Mouse (Mus musculus) forebrain, embryonic 14.5 days (tissue): Measurements from ENCODE around the gene Ttc21a. TPM values are rescaled to one million over a fixed set of nuclear protein-coding genes. Genes with fewer than 3 reads are reported as not detected.

ENCODE experiments used
- ATAC-seq: fragments of 200-750 bp; cut with Nextera tagmentation; 2 replicates; pipeline ENCODE4 v1.8.0; 2017; ENCODE audit warnings: mild to moderate bottlenecking, moderate library complexity
- DNase-seq: peaks from one replicate; pipeline ENCODE4 v3.0.0-alpha.2; 2015; ENCODE audit warnings: low spot score
- H3K27ac ChIP-seq: fragments of 300-500 bp; sonication (generic); 2 replicates; pipeline ENCODE4 v1.5.1; 2014; ENCODE audit warnings: low read depth, mild to moderate bottlenecking, control low read depth, low read length, moderate library complexity
- H3K27me3 ChIP-seq: fragments of 300-500 bp; sonication (generic); replicated peaks from 2 replicates; pipeline ENCODE4 v1.6.1; 2014; ENCODE audit warnings: low read length, control low read depth, mixed read lengths; ENCODE audit not compliant: control insufficient read depth, insufficient read depth
- H3K36me3 ChIP-seq: fragments of 300-500 bp; sonication (generic); 2 replicates; pipeline ENCODE4 v1.6.1; 2014; ENCODE audit warnings: low read length, control low read depth; ENCODE audit not compliant: control insufficient read depth, insufficient read depth
- H3K4me1 ChIP-seq: fragments of 300-500 bp; sonication (generic); 2 replicates; pipeline ENCODE4 v1.6.1; 2014; ENCODE audit warnings: antibody characterized with exemption, low read length, control low read depth; ENCODE audit not compliant: control insufficient read depth, insufficient read depth
- H3K4me2 ChIP-seq: fragments of 300-500 bp; sonication (generic); 2 replicates; pipeline ENCODE4 v1.6.1; 2014; ENCODE audit warnings: mild to moderate bottlenecking, control low read depth, low read length
- H3K4me3 ChIP-seq: fragments of 300-500 bp; sonication (generic); 2 replicates; pipeline ENCODE4 v1.5.1; 2014; ENCODE audit warnings: low read depth, low read length, control low read depth
- H3K9ac ChIP-seq: fragments of 300-500 bp; sonication (generic); 2 replicates; pipeline ENCODE4 v1.6.1; 2014; ENCODE audit warnings: mild to moderate bottlenecking, low read length, control low read depth, moderate library complexity
- H3K9me3 ChIP-seq: fragments of 300-500 bp; sonication (generic); replicated peaks from 2 replicates; pipeline ENCODE4 v1.6.1; 2016; ENCODE audit warnings: low read length, control low read depth, mixed read lengths; ENCODE audit not compliant: control insufficient read depth
- WGBS: fragments of 180-500 bp; shearing (Covaris S2); extraction: QIAGEN DNeasy Blood & Tissue Kit; methylation state at CpG from one replicate; pipeline ENCODE4 v1.1.7; 2014; 5-methylcytosine and 5-hydroxymethylcytosine counted together
- polyA plus RNA-seq: library from polyadenylated mRNA; unstranded; fragments of >200 nt; fragmentation: Nextera tagmentation; extraction: Ambion mirVana; gene quantifications from 2 replicates; pipeline ENCODE4 v1.2.1, GENCODE M21; 2014

Ttc21a gene
- polyA plus RNA-seq, 1 experiment from 2014 or later = 0.29 TPM

DNA sequence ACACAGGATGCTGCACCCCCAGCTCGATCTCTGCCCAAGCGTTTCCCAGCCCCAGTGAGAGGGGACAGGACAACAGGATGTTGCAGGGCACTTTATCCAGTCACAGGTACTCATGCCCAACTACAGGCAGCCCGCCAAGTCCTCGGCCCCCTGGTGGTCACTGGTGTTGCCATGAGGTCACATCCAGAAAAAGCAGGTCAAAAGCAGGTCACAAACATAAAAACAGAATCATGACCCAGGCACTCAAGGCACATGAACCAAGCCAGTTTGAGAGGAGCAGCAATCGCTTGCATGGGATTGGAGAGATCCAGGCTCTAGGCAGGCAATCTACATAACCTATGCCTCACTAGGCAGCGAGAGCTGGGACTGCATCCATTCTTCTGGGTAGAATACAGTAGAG lies 32.8 kb downstream of the Ttc21a start:
- no peak overlapping the region for H3K4me3 ChIP-seq
- H3K27me3 ChIP-seq = no peaks in the 10 kb centered on the region
- H3K9ac ChIP-seq = 0 out of 2 replicates have a peak overlapping the region, but pooled peaks have one; percentile 25
- H3K9me3 ChIP-seq = no peaks in the 10 kb centered on the region
- H3K4me1 ChIP-seq = peaks cover 14% of the 10 kb centered on the region
- H3K27ac ChIP-seq = peak overlapping the region; percentile 91
- no peaks in the 10 kb centered on the region for H3K36me3 ChIP-seq
- DNase-seq (no peak), ATAC-seq (peak; percentile 21; the same call in 1 of the 2 replicates)
- WGBS = 39% methylated on average over 6 of the region's 6 CpGs
- H3K4me2 ChIP-seq = no peak overlapping the region

DNA sequence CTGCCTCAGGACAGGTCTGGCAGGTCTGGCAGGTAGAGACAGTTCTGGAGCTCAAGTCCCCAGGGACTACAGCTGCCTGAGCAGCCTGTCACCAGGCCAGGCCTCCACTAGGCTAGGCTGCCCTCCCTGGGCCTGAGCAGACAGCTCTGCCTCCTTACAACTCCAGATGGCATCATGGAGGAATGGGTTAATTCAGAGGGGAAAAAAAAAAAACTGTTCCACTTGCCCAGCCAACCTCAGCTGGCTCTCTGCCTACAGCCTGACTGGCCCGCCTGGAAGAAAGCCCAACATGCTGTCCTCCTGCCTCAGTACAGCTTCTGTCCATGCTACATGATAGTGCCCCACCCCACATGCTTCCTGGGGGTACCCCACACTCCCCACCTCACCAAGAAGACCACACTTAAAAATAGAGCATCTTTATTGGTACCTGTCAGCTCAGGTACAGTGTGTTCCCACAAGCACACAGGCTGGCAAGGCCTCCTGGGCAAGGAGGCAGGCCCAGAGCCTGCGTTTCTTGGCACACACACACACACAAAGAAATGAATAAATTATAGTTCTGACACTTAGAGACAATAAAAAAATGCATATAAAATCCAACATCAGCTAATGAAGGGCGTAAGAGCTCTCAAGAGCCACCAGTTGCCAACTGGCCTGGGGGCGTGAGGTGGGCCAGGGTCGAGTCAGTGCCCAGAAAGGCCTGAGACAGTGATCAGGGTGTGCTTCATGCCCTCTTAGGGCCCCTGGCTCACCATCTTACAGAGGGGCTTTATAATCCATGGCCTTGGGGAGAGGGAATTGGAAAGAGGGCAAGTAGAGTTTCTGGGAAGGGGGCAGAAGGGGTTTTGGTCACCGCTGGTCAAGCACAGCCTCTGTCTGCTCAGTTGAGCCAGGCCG lies 33.6 kb downstream of the Ttc21a start:
- peak overlapping the region; percentile 91 for H3K27ac ChIP-seq
- ATAC-seq = peak; percentile 86
- H3K4me1 ChIP-seq = peaks cover 14% of the 10 kb centered on the region
- 55% methylated on average over 7 of the region's 7 CpGs for WGBS
- H3K4me3 ChIP-seq = no peak overlapping the region
- DNase-seq = peak; percentile 86
- peak overlapping the region; percentile 26; the same call in 1 of the 2 replicates for H3K9ac ChIP-seq
- H3K4me2 ChIP-seq = no peak overlapping the region
- no peaks in the 10 kb centered on the region for H3K27me3 ChIP-seq
- no peaks in the 10 kb centered on the region for H3K36me3 ChIP-seq
- H3K9me3 ChIP-seq = no peaks in the 10 kb centered on the region

- H3K27me3 ChIP-seq = no peaks in the 10 kb centered on the region
- DNase-seq = no peak
- H3K4me3 ChIP-seq = no peak overlapping the region
- H3K27ac ChIP-seq = no peak overlapping the region
- peaks cover 14% of the 10 kb centered on the region for H3K4me1 ChIP-seq
- no peaks in the 10 kb centered on the region for H3K36me3 ChIP-seq
- WGBS = 85% methylated on average over 10 of the region's 10 CpGs
- no peak overlapping the region for H3K4me2 ChIP-seq
- no peaks in the 10 kb centered on the region for H3K9me3 ChIP-seq
- no peak for ATAC-seq
- no peak overlapping the region for H3K9ac ChIP-seq
These were observed 34.8 kb downstream of the Ttc21a start for GRCm38 (mm10) chr9:119972166-119972565.

DNA sequence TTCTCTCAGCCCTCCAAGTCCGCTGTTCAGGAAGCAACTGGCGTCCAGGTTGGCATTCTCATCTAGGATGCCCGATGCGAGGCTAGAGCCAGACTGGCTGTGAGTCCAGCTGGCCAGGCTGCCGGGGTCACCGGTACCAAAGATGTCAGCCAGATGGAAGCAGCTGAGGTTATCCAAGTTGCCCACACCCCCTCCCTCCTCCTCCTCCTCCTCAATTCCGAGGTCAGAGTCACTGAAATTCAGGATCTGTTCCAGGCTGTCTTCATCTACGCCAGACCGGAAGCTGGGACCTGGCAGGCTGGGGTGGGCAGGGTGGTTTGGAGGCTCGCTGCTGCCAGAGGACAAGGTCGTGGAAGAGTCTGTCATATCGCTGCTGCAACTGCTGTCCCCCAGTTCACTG lies 35.2 kb downstream of the Ttc21a start:
- H3K27me3 ChIP-seq = no peaks in the 10 kb centered on the region
- H3K4me2 ChIP-seq = no peak overlapping the region
- H3K9ac ChIP-seq = no peak overlapping the region
- peaks cover 19% of the 10 kb centered on the region for H3K4me1 ChIP-seq
- ATAC-seq = no peak
- no peak overlapping the region for H3K4me3 ChIP-seq
- WGBS = 88% methylated on average over 12 of the region's 12 CpGs
- no peak for DNase-seq
- H3K9me3 ChIP-seq = no peaks in the 10 kb centered on the region
- no peaks in the 10 kb centered on the region for H3K36me3 ChIP-seq
- 0 out of 2 replicates have a peak overlapping the region, but pooled peaks have one; percentile 23 for H3K27ac ChIP-seq

GRCm38 (mm10) chr9:119973281-119973680 lies 35.9 kb downstream of the Ttc21a start:
- Histone ChIP-seq H3K27me3 (no peaks in the 10 kb centered on the region), H3K9me3 (no peaks in the 10 kb centered on the region), H3K9ac (no peak overlapping the region), H3K27ac (no peak overlapping the region), H3K36me3 (no peaks in the 10 kb centered on the region), H3K4me1 (peaks cover 25% of the 10 kb centered on the region), H3K4me3 (no peak overlapping the region), H3K4me2 (no peak overlapping the region)
- ATAC-seq (no peak), DNase-seq (no peak)
- WGBS = 94% methylated on average over 23 of the region's 23 CpGs

- H3K27me3 ChIP-seq = no peaks in the 10 kb centered on the region
These were observed 36.6 kb downstream of the Ttc21a start for GRCm38 (mm10) chr9:119973869-119974520.

GRCm38 (mm10) chr9:119974609-119975008 lies 37.2 kb downstream of the Ttc21a start:
- Histone ChIP-seq H3K27me3 (no peaks in the 10 kb centered on the region), H3K4me1 (peaks cover 25% of the 10 kb centered on the region)
- 82% methylated on average over 5 of the region's 5 CpGs for WGBS

More at GRCm38 (mm10) chr9:119973869-119974520, 36.6 kb downstream of the Ttc21a start:
- Histone ChIP-seq H3K4me2 (no peak overlapping the region), H3K4me1 (peaks cover 25% of the 10 kb centered on the region), H3K9ac (no peak overlapping the region), H3K4me3 (no peak overlapping the region), H3K27ac (no peak overlapping the region), H3K9me3 (no peaks in the 10 kb centered on the region), H3K36me3 (no peaks in the 10 kb centered on the region)
- no peak for DNase-seq
- ATAC-seq = no peak
- 93% methylated on average over 27 of the region's 27 CpGs for WGBS

DNA sequence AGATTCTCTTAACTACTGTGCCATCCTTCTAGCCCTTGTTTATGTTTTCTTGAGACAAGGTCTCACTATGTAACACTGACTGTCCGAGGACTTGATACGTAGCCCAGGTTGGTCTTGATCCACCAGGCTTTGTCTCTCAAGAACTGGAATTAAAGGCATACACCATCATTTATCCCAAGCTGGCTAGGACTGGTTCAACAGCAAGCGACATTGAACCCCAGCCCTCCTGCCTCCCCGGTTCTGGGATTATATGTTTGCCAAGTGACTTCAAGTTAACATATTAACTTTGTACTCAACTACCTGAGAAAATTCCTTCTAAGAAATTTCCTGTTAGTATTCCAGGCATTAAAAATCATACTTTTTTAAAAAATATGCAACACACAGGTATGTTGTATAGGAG lies 37.9 kb downstream of the Ttc21a start:
- no peaks in the 10 kb centered on the region for H3K36me3 ChIP-seq
- no peak overlapping the region for H3K9ac ChIP-seq
- DNase-seq (no peak), ATAC-seq (no peak)
- WGBS = 96% methylated on average over 4 of the region's 4 CpGs
- peaks cover 25% of the 10 kb centered on the region for H3K4me1 ChIP-seq
- H3K4me3 ChIP-seq = no peak overlapping the region
- no peak overlapping the region for H3K27ac ChIP-seq
- H3K9me3 ChIP-seq = no peaks in the 10 kb centered on the region
- no peaks in the 10 kb centered on the region for H3K27me3 ChIP-seq
- H3K4me2 ChIP-seq = no peak overlapping the region

More at GRCm38 (mm10) chr9:119974609-119975008, 37.2 kb downstream of the Ttc21a start:
- H3K4me2 ChIP-seq = no peak overlapping the region
- no peaks in the 10 kb centered on the region for H3K36me3 ChIP-seq
- no peaks in the 10 kb centered on the region for H3K9me3 ChIP-seq
- H3K4me3 ChIP-seq = no peak overlapping the region
- ATAC-seq (no peak), DNase-seq (no peak)
- H3K9ac ChIP-seq = no peak overlapping the region
- H3K27ac ChIP-seq = no peak overlapping the region
